Mouse (Mus musculus) kidney, embryonic 15.5 days (tissue): Measurements from ENCODE around the gene Strn4. TPM values are rescaled to one million over a fixed set of nuclear protein-coding genes. Genes with fewer than 3 reads are reported as not detected.

ENCODE experiments used
- ATAC-seq: fragments of 200-750 bp; cut with Nextera tagmentation; replicated peaks from 2 replicates; pipeline ENCODE4 v1.8.0; 2017; ENCODE audit warnings: moderate TSS enrichment; ENCODE audit not compliant: low FRiP score
- H3K27ac ChIP-seq: fragments of 300-500 bp; sonication (generic); 2 replicates; pipeline ENCODE4 v1.5.1; 2015; ENCODE audit warnings: mild to moderate bottlenecking, inconsistent platforms
- H3K27me3 ChIP-seq: fragments of 300-500 bp; sonication (generic); 2 replicates; pipeline ENCODE4 v1.6.1; 2015; ENCODE audit warnings: inconsistent platforms
- H3K36me3 ChIP-seq: fragments of 300-500 bp; sonication (generic); 2 replicates; pipeline ENCODE4 v1.6.1; 2015; ENCODE audit warnings: inconsistent platforms
- H3K4me1 ChIP-seq: fragments of 300-500 bp; sonication (generic); 2 replicates; pipeline ENCODE4 v1.6.1; 2015; ENCODE audit warnings: inconsistent platforms
- H3K4me2 ChIP-seq: fragments of 300-500 bp; sonication (generic); 2 replicates; pipeline ENCODE4 v1.6.1; 2015; ENCODE audit warnings: moderate library complexity, mild to moderate bottlenecking, inconsistent platforms
- H3K4me3 ChIP-seq: fragments of 300-500 bp; sonication (generic); replicated peaks from 2 replicates; pipeline ENCODE4 v1.5.1; 2015; ENCODE audit warnings: mild to moderate bottlenecking, inconsistent platforms
- H3K9ac ChIP-seq: fragments of 300-500 bp; sonication (generic); 2 replicates; pipeline ENCODE4 v1.6.1; 2015; ENCODE audit warnings: mild to moderate bottlenecking, inconsistent platforms
- H3K9me3 ChIP-seq: fragments of 300-500 bp; sonication (generic); replicated peaks from 2 replicates; pipeline ENCODE4 v1.6.1; 2016; ENCODE audit warnings: inconsistent platforms
- WGBS: fragments of 180-500 bp; shearing (Covaris S2); methylation state at CpG from one replicate; pipeline ENCODE4 v1.1.7; 2015; ENCODE audit warnings: mixed read lengths; 5-methylcytosine and 5-hydroxymethylcytosine counted together
- polyA plus RNA-seq: library from polyadenylated mRNA; unstranded; fragments of >200 nt; fragmentation: Nextera tagmentation; extraction: Ambion mirVana; gene quantifications from 2 replicates; pipeline ENCODE4 v1.2.1, GENCODE M21; 2015

Gene Strn4
- polyA plus RNA-seq, 1 experiment from 2014 or later, result 99.8 TPM

GRCm38 (mm10) chr7:16830449-16830848 is 14.8 kb downstream of the Strn4 start:
- Histone ChIP-seq H3K4me1 (no peaks in the 10 kb centered on the region), H3K36me3 (peaks cover 100% of the 10 kb centered on the region), H3K27me3 (no peaks in the 10 kb centered on the region), H3K9ac (no peak overlapping the region), H3K9me3 (no peaks in the 10 kb centered on the region), H3K4me2 (no peak overlapping the region), H3K4me3 (no peak overlapping the region), H3K27ac (no peak overlapping the region)
- ATAC-seq, result no peak
- WGBS, result 81% methylated on average over 9 of the region's 9 CpGs

- H3K4me1 ChIP-seq, result peaks cover 20% of the 10 kb centered on the region
- H3K9ac ChIP-seq, result no peak overlapping the region
- H3K27ac ChIP-seq, result no peak overlapping the region
- 93% methylated on average over 18 of the region's 18 CpGs for WGBS
- H3K36me3 ChIP-seq, result peaks cover 79% of the 10 kb centered on the region
- no peak for ATAC-seq
- no peak overlapping the region for H3K4me3 ChIP-seq
- H3K9me3 ChIP-seq, result no peaks in the 10 kb centered on the region
- no peak overlapping the region for H3K4me2 ChIP-seq
- H3K27me3 ChIP-seq, result no peaks in the 10 kb centered on the region
These were observed 22.5 kb downstream of the Strn4 start for GRCm38 (mm10) chr7:16837916-16838803.

GRCm38 (mm10) chr7:16838804-16839426 is 23.2 kb downstream of the Strn4 start:
- H3K27me3 ChIP-seq, result no peaks in the 10 kb centered on the region
- peaks cover 27% of the 10 kb centered on the region for H3K4me1 ChIP-seq
- WGBS, result 80% methylated on average over 6 of the region's 6 CpGs
- no peak overlapping the region for H3K4me2 ChIP-seq
- peaks cover 71% of the 10 kb centered on the region for H3K36me3 ChIP-seq
- no peaks in the 10 kb centered on the region for H3K9me3 ChIP-seq
- H3K9ac ChIP-seq, result no peak overlapping the region
- H3K4me3 ChIP-seq, result no peak overlapping the region
- no peak for ATAC-seq
- no peak overlapping the region for H3K27ac ChIP-seq

GRCm38 (mm10) chr7:16839427-16840108 is 23.9 kb downstream of the Strn4 start:
- H3K4me1 ChIP-seq, result peaks cover 34% of the 10 kb centered on the region
- peaks cover 65% of the 10 kb centered on the region for H3K36me3 ChIP-seq
- no peaks in the 10 kb centered on the region for H3K27me3 ChIP-seq
- no peak overlapping the region for H3K27ac ChIP-seq
- no peak overlapping the region for H3K4me2 ChIP-seq
- H3K4me3 ChIP-seq, result no peak overlapping the region
- no peaks in the 10 kb centered on the region for H3K9me3 ChIP-seq
- no peak for ATAC-seq
- WGBS, result 93% methylated on average over 12 of the region's 12 CpGs
- H3K9ac ChIP-seq, result no peak overlapping the region

GRCm38 (mm10) chr7:16840109-16840491 is 24.4 kb downstream of the Strn4 start:
- no peak overlapping the region for H3K9ac ChIP-seq
- H3K27me3 ChIP-seq, result no peaks in the 10 kb centered on the region
- peaks cover 39% of the 10 kb centered on the region for H3K4me1 ChIP-seq
- ATAC-seq, result no peak
- no peak overlapping the region for H3K4me2 ChIP-seq
- WGBS, result 92% methylated on average over 2 of the region's 2 CpGs
- no peak overlapping the region for H3K4me3 ChIP-seq
- H3K36me3 ChIP-seq, result peaks cover 59% of the 10 kb centered on the region
- no peaks in the 10 kb centered on the region for H3K9me3 ChIP-seq
- no peak overlapping the region for H3K27ac ChIP-seq

GRCm38 (mm10) chr7:16841078-16841477 is 25.4 kb downstream of the Strn4 start:
- Histone ChIP-seq H3K27me3 (no peaks in the 10 kb centered on the region), H3K27ac (peak overlapping the region; percentile 89), H3K36me3 (peaks cover 55% of the 10 kb centered on the region), H3K4me1 (peaks cover 49% of the 10 kb centered on the region), H3K9me3 (no peaks in the 10 kb centered on the region), H3K4me3 (no peak overlapping the region), H3K4me2 (no peak overlapping the region), H3K9ac (no peak overlapping the region)
- WGBS, result 67% methylated on average over 4 of the region's 4 CpGs
- no peak for ATAC-seq

- peak overlapping the region; percentile 69; the same call in 1 of the 2 replicates for H3K9ac ChIP-seq
- ATAC-seq, result peak; percentile 4; the same call in 1 of the 2 replicates
These were observed 26.2 kb downstream of the Strn4 start for GRCm38 (mm10) chr7:16841561-16842560.

GRCm38 (mm10) chr7:16842645-16843063 is 27.0 kb downstream of the Strn4 start, which contains the start of gene Prkd2:
Gene Prkd2, plus strand, starts transcription at chr7:16842902.
- Histone ChIP-seq H3K4me2 (peak within 1 kb of the TSS; percentile 97), H3K4me3 (peak within 1 kb of the TSS; percentile 70), H3K9me3 (no peaks in the 10 kb centered on the region), H3K27ac (peak within 1 kb of the TSS; percentile 89), H3K27me3 (no peaks in the 10 kb centered on the region), H3K4me1 (peaks cover 49% of the 10 kb centered on the region), H3K36me3 (peaks cover 46% of the 10 kb centered on the region), H3K9ac (peak within 1 kb of the TSS; percentile 69)
- under 1% methylated on average over 27 of the region's 32 CpGs for WGBS
- peak; percentile 90 for ATAC-seq

More at GRCm38 (mm10) chr7:16841561-16842560, 26.2 kb downstream of the Strn4 start:
- peaks cover 49% of the 10 kb centered on the region for H3K4me1 ChIP-seq
- WGBS, result 39% methylated on average over 11 of the region's 11 CpGs
- H3K27me3 ChIP-seq, result no peaks in the 10 kb centered on the region
- peak overlapping the region; percentile 97 for H3K4me2 ChIP-seq
- peaks cover 51% of the 10 kb centered on the region for H3K36me3 ChIP-seq
- peak overlapping the region; percentile 89 for H3K27ac ChIP-seq
- peak overlapping the region; percentile 70 for H3K4me3 ChIP-seq
- no peaks in the 10 kb centered on the region for H3K9me3 ChIP-seq

GRCm38 (mm10) chr7:16843441-16844171 is 27.9 kb downstream of the Strn4 start:
- WGBS, result 1% methylated on average over 33 of the region's 33 CpGs
- H3K9me3 ChIP-seq, result no peaks in the 10 kb centered on the region
- H3K4me1 ChIP-seq, result peaks cover 49% of the 10 kb centered on the region

GRCm38 (mm10) chr7:16844696-16845071 is 29.0 kb downstream of the Strn4 start:
- H3K4me3 ChIP-seq, result peak overlapping the region; percentile 70
- peak overlapping the region; percentile 97 for H3K4me2 ChIP-seq
- peak overlapping the region; percentile 88 for H3K27ac ChIP-seq
- H3K4me1 ChIP-seq, result peaks cover 49% of the 10 kb centered on the region
- H3K36me3 ChIP-seq, result peaks cover 41% of the 10 kb centered on the region
- H3K9me3 ChIP-seq, result no peaks in the 10 kb centered on the region
- no peak for ATAC-seq
- 34% methylated on average over 3 of the region's 3 CpGs for WGBS
- no peaks in the 10 kb centered on the region for H3K27me3 ChIP-seq
- H3K9ac ChIP-seq, result peak overlapping the region; percentile 39

More at GRCm38 (mm10) chr7:16843441-16844171, 27.9 kb downstream of the Strn4 start:
- Histone ChIP-seq H3K4me2 (peak overlapping the region; percentile 97), H3K4me3 (peak overlapping the region; percentile 70), H3K27ac (peak overlapping the region; percentile 89), H3K9ac (peak overlapping the region; percentile 69), H3K27me3 (no peaks in the 10 kb centered on the region), H3K36me3 (peaks cover 41% of the 10 kb centered on the region)
- 0 out of 2 replicates have a peak, but pooled peaks have one; percentile 5 for ATAC-seq
